Mouse (Mus musculus) liver, embryonic 14.5 days (tissue): ENCODE data around the gene Snai3. TPM values are rescaled to one million over a fixed set of nuclear protein-coding genes. Genes with fewer than 3 reads are reported as not detected.

Source experiments
- ATAC-seq: fragments of 200-750 bp; cut with Nextera tagmentation; 2 replicates; pipeline ENCODE4 v1.8.0; 2017; ENCODE audit warnings: moderate number of reproducible peaks, mild to moderate bottlenecking, moderate library complexity; ENCODE audit not compliant: insufficient read depth
- DNase-seq, 3 experiments: peaks; one replicate each; pipeline ENCODE4 v3.0.0-alpha.2; 2012 to 2013; ENCODE audit warnings: low read depth in 3 of 3, low spot score in 3 of 3
- H3K27ac ChIP-seq: fragments of 300-500 bp; sonication (generic); 2 replicates; pipeline ENCODE4 v1.5.1; 2014; ENCODE audit warnings: moderate library complexity, mild to moderate bottlenecking, control low read depth, inconsistent platforms
- H3K27me3 ChIP-seq: fragments of 300-500 bp; sonication (generic); 2 replicates; pipeline ENCODE4 v1.6.1; 2014; ENCODE audit warnings: mild to moderate bottlenecking, low read length, moderate library complexity; ENCODE audit not compliant: control insufficient read depth, insufficient read depth
- H3K36me3 ChIP-seq: fragments of 300-500 bp; sonication (generic); replicated peaks from 2 replicates; pipeline ENCODE4 v1.6.1; 2014; ENCODE audit warnings: low read depth; ENCODE audit not compliant: control insufficient read depth, insufficient read depth
- H3K4me1 ChIP-seq, 2 experiments: fragments of 200-500 bp in 1 of 2; fragments of 300-500 bp in 1 of 2; sonication (generic) in 1 of 2; replicated peaks; 2 replicates each; pipeline ENCODE4 v1.6.1; 2012 to 2014; ENCODE audit warnings: antibody characterized with exemption in 1 of 2, inconsistent platforms in 1 of 2, low read length in 1 of 2; ENCODE audit not compliant: control insufficient read depth in 2 of 2, insufficient read depth in 2 of 2
- H3K4me2 ChIP-seq: fragments of 300-500 bp; sonication (generic); 2 replicates; pipeline ENCODE4 v1.6.1; 2014; ENCODE audit warnings: low read depth, mild to moderate bottlenecking, control low read depth, moderate library complexity
- H3K4me3 ChIP-seq, 2 experiments: fragments of 200-500 bp in 1 of 2; fragments of 300-500 bp in 1 of 2; sonication (generic) in 1 of 2; 2 replicates each; pipeline ENCODE4 v1.5.1; 2012 to 2014; ENCODE audit warnings: low read depth in 2 of 2, low read length in 2 of 2, mild to moderate bottlenecking in 2 of 2, control low read depth in 1 of 2, inconsistent platforms in 1 of 2, moderate library complexity in 1 of 2; ENCODE audit not compliant: insufficient read depth in 1 of 2
- H3K9ac ChIP-seq: fragments of 300-500 bp; sonication (generic); replicated peaks from 2 replicates; pipeline ENCODE4 v1.6.1; 2014; ENCODE audit warnings: mild to moderate bottlenecking, control low read depth, moderate library complexity
- H3K9me3 ChIP-seq: fragments of 300-500 bp; sonication (generic); 2 replicates; pipeline ENCODE4 v1.6.1; 2016; ENCODE audit warnings: low read length, mixed read lengths; ENCODE audit not compliant: control insufficient read depth
- CTCF ChIP-seq: IDR thresholded peaks from 2 replicates; pipeline ENCODE4 v1.5.1; 2016; ENCODE audit warnings: antibody characterized with exemption, low read depth, control low read depth
- EP300 ChIP-seq: IDR thresholded peaks from 2 replicates; pipeline ENCODE4 v1.6.1; 2016; ENCODE audit warnings: antibody characterized with exemption, low read depth
- WGBS: fragments of 180-500 bp; shearing (Covaris S2); extraction: QIAGEN DNeasy Blood & Tissue Kit; methylation state at CpG from one replicate; pipeline ENCODE4 v1.1.7; 2014; ENCODE audit not compliant: insufficient replicate concordance; 5-methylcytosine and 5-hydroxymethylcytosine counted together
- polyA plus RNA-seq, 2 experiments: library from polyadenylated mRNA; depleted of rRNA in 1 of 2; stranded (reverse) in 1 of 2; unstranded in 1 of 2; fragments of >200 nt; fragmentation: Nextera tagmentation in 1 of 2; extraction: Ambion mirVana in 1 of 2; gene quantifications; 2 replicates each; pipeline versions ENCODE4 v1.2.1 to v1.2.3; 2012 to 2014

Gene Snai3
- polyA plus RNA-seq, 2 experiments = 0.16 to 0.41 TPM

GRCm38 (mm10) chr8:122464985-122465384 is 4.5 kb upstream of the Snai3 start:
- no peak for TF ChIP-seq CTCF
- no peak for TF ChIP-seq EP300
- peaks cover 0 to 27% of the 10 kb centered on the region in 2 experiments; a peak in 3 of 4 replicates for H3K4me1 ChIP-seq

GRCm38 (mm10) chr8:122463651-122464640 is 3.4 kb upstream of the Snai3 start:
- peaks cover 0 to 27% of the 10 kb centered on the region in 2 experiments; a peak in 3 of 4 replicates for H3K4me1 ChIP-seq
- no peak for DNase-seq
- TF ChIP-seq CTCF (no peak), EP300 (no peak)
- no peak for ATAC-seq
- H3K4me3 ChIP-seq = no peak overlapping the region
- WGBS = 16% methylated on average over 12 of the region's 12 CpGs
- H3K27me3 ChIP-seq = peaks cover 23% of the 10 kb centered on the region
- no peaks in the 10 kb centered on the region for H3K36me3 ChIP-seq
- no peaks in the 10 kb centered on the region for H3K9me3 ChIP-seq
- H3K4me2 ChIP-seq = no peak overlapping the region; the same call in 1 of the 2 replicates
- no peak overlapping the region for H3K27ac ChIP-seq
- no peak overlapping the region for H3K9ac ChIP-seq

More at GRCm38 (mm10) chr8:122464985-122465384, 4.5 kb upstream of the Snai3 start:
- no peak for DNase-seq
- WGBS = 13% methylated on average over 7 of the region's 7 CpGs
- no peak overlapping the region for H3K9ac ChIP-seq
- H3K4me2 ChIP-seq = no peak overlapping the region
- H3K4me3 ChIP-seq = no peak overlapping the region
- no peaks in the 10 kb centered on the region for H3K36me3 ChIP-seq
- H3K9me3 ChIP-seq = no peaks in the 10 kb centered on the region
- H3K27ac ChIP-seq = no peak overlapping the region
- peaks cover 18% of the 10 kb centered on the region for H3K27me3 ChIP-seq
- ATAC-seq = no peak

- no peak for DNase-seq
- H3K27me3 ChIP-seq = peaks cover 27% of the 10 kb centered on the region
- WGBS = 59% methylated on average over 8 of the region's 8 CpGs
Measured at GRCm38 (mm10) chr8:122462510-122462909, 2.0 kb upstream of the Snai3 start.

GRCm38 (mm10) chr8:122461473-122462148 is 1.1 kb upstream of the Snai3 start:
- Histone ChIP-seq H3K4me1 (peaks cover 0 to 27% of the 10 kb centered on the region in 2 experiments; a peak in 3 of 4 replicates), H3K27me3 (peaks cover 27% of the 10 kb centered on the region), H3K9ac (no peak overlapping the region), H3K36me3 (no peaks in the 10 kb centered on the region), H3K4me2 (no peak overlapping the region), H3K4me3 (no peak overlapping the region), H3K27ac (no peak overlapping the region), H3K9me3 (no peaks in the 10 kb centered on the region)
- WGBS = 61% methylated on average over 11 of the region's 11 CpGs
- TF ChIP-seq CTCF (no peak), EP300 (no peak)
- ATAC-seq (no peak), DNase-seq (no peak)

More at GRCm38 (mm10) chr8:122462510-122462909, 2.0 kb upstream of the Snai3 start:
- Histone ChIP-seq H3K9me3 (no peaks in the 10 kb centered on the region), H3K9ac (no peak overlapping the region), H3K4me3 (no peak overlapping the region), H3K36me3 (no peaks in the 10 kb centered on the region), H3K4me1 (peaks cover 0 to 27% of the 10 kb centered on the region in 2 experiments; a peak in 3 of 4 replicates), H3K4me2 (no peak overlapping the region), H3K27ac (no peak overlapping the region)
- no peak for TF ChIP-seq CTCF
- no peak for TF ChIP-seq EP300
- no peak for ATAC-seq
